Mouse (Mus musculus) effector memory CD4-positive, alpha-beta T cell, adult 7 months (primary cell): ENCODE measurements around the gene Nek7. TPM values are rescaled to one million over a fixed set of nuclear protein-coding genes. Genes with fewer than 3 reads are reported as not detected.

Source experiments
- polyA plus RNA-seq: library from polyadenylated mRNA; unstranded; fragments of 100-300 nt; shearing (Covaris generic); gene quantifications from one replicate; pipeline ENCODE4 v1.2.1, GENCODE M21; 2017

Gene Nek7
- polyA plus RNA-seq: 231 TPM

GRCm38 (mm10) chr1:138619996-138620461, at the start of gene Nek7:
TSS of gene Nek7 (minus strand) at chr1:138620141.

Other genes starting within 250 kb of the Nek7 start
- 0.77 TPM for gene Lhx9, start 228.4 kb upstream of the Nek7 start, polyA plus RNA-seq
- 10.3 TPM for gene 2310009B15Rik, start 236.7 kb upstream of the Nek7 start, polyA plus RNA-seq